Mouse (Mus musculus) lung, embryonic 16.5 days (tissue): ENCODE measurements around the gene Plgrkt. TPM values are rescaled to one million over a fixed set of nuclear protein-coding genes. Genes with fewer than 3 reads are reported as not detected.
A peak's percentile ranks its signal among the peaks of the same experiment; 100 is the strongest.

Experiments
- ATAC-seq: fragments of 200-750 bp; cut with Nextera tagmentation; 2 replicates; pipeline ENCODE4 v1.8.0; 2017; ENCODE audit warnings: low read depth, mild to moderate bottlenecking, moderate library complexity
- H3K27ac ChIP-seq: fragments of 300-500 bp; sonication (generic); 2 replicates; pipeline ENCODE4 v1.5.1; 2014; ENCODE audit warnings: mild to moderate bottlenecking, control low read depth, low read length
- H3K27me3 ChIP-seq: fragments of 300-500 bp; sonication (generic); 2 replicates; pipeline ENCODE4 v1.6.1; 2014; ENCODE audit warnings: low read depth, low read length, mixed read lengths; ENCODE audit not compliant: control insufficient read depth, insufficient read depth
- H3K36me3 ChIP-seq: fragments of 300-500 bp; sonication (generic); 2 replicates; pipeline ENCODE4 v1.6.1; 2014; ENCODE audit warnings: low read length; ENCODE audit not compliant: control insufficient read depth, insufficient read depth
- H3K4me1 ChIP-seq: fragments of 300-500 bp; sonication (generic); replicated peaks from 2 replicates; pipeline ENCODE4 v1.6.1; 2014; ENCODE audit warnings: low read length, mixed read lengths; ENCODE audit not compliant: control insufficient read depth, insufficient read depth
- H3K4me2 ChIP-seq: fragments of 300-500 bp; sonication (generic); 2 replicates; pipeline ENCODE4 v1.6.1; 2014; ENCODE audit warnings: low read depth, low read length, control low read depth
- H3K4me3 ChIP-seq: fragments of 300-500 bp; sonication (generic); 2 replicates; pipeline ENCODE4 v1.5.1; 2014; ENCODE audit warnings: mild to moderate bottlenecking, low read length, control low read depth
- H3K9ac ChIP-seq: fragments of 300-500 bp; sonication (generic); 2 replicates; pipeline ENCODE4 v1.6.1; 2014; ENCODE audit warnings: low read length, control low read depth
- H3K9me3 ChIP-seq: fragments of 300-500 bp; sonication (generic); 2 replicates; pipeline ENCODE4 v1.6.1; 2016; ENCODE audit warnings: low read length; ENCODE audit not compliant: control insufficient read depth
- WGBS: fragments of 180-500 bp; shearing (Covaris S2); extraction: QIAGEN DNeasy Blood & Tissue Kit; methylation state at CpG from one replicate; pipeline ENCODE4 v1.1.7; 2014; 5-methylcytosine and 5-hydroxymethylcytosine counted together
- polyA plus RNA-seq: library from polyadenylated mRNA; unstranded; fragments of >200 nt; fragmentation: Nextera tagmentation; extraction: Ambion mirVana; gene quantifications from 2 replicates; pipeline ENCODE4 v1.2.1, GENCODE M21; 2015

Gene Plgrkt
- polyA plus RNA-seq, 1 experiment from 2014 or later = 56.0 TPM

DNA sequence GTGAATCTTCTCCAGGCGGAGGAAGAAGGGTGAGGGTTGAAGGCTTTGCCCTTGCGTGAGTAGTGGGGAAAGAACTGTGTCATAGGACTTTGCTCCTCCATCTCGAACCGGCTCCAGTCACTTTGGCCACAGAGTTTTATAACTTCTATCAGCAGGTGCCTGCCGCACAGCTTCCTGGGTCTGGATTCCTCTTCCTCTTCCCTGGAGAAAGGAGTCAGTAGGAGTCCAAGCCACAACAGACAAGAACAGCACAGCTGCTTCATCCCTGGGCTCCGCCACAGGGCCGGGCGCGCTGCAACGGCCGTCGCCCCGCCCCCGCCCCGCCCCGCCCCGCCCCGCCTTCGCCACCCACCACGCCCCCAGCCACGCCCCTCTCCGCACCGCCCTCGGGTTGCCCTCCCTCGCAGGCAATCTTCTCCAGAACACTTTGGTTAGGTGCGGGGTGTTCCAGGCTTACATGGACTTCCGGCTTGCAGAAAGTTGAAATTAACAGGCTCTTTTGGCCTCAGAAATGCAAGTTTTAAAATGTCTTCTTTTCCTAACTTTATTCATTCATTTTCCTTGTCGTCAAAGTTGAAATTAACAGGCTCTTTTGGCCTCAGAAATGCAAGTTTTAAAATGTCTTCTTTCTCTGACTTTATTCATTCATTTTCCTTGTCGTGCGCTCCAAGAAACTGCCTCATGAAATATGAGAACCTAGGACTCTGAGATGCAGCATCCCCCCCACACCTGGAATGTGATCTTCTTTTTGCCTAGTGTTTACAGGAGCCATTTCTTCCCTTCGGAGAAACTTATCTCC, 41.9 kb downstream of the Plgrkt start, which contains the start of gene Insl6:
TSS of gene Insl6 (minus strand) at position 304 of the 799 bp plus-strand sequence.
- ATAC-seq = peak; percentile 99
- H3K4me3 ChIP-seq = peak within 1 kb of the TSS; percentile 49
- H3K4me2 ChIP-seq = peak within 1 kb of the TSS; percentile 82
- H3K27me3 ChIP-seq = peaks cover 2% of the 10 kb centered on the region; the same call in 1 of the 2 replicates
- peak within 1 kb of the TSS; percentile 47; the same call in 1 of the 2 replicates for H3K9ac ChIP-seq
- H3K36me3 ChIP-seq = no peaks in the 10 kb centered on the region
- no peak within 1 kb of the TSS for H3K27ac ChIP-seq
- H3K4me1 ChIP-seq = peaks cover 6% of the 10 kb centered on the region
- no peaks in the 10 kb centered on the region for H3K9me3 ChIP-seq
- WGBS = 2% methylated on average over 23 of the region's 31 CpGs

GRCm38 (mm10) chr19:29323416-29324049, 43.7 kb downstream of the Plgrkt start:
- no peak for ATAC-seq

DNA sequence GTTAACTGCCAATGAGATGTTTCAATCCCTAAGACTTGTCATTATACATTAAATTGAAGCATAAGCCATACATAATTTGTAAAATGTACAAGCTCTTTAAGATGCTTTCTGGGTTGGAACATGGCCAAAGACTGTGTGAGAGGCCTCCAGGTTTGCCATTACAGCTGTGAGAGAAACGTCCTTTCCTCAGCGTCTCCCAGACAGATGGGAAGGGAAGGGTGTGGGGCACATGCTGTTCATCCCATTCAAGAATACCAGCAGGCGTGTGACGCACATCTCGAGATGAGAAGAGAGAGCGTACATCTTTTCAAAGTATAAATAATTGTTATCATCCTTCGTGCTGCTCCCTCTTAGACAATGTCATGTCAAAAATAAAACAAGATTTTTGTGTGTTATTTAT, 54.5 kb downstream of the Plgrkt start:
- Histone ChIP-seq H3K9ac (no peak overlapping the region), H3K9me3 (peaks cover 5% of the 10 kb centered on the region; the same call in 1 of the 2 replicates), H3K36me3 (peaks cover 13% of the 10 kb centered on the region), H3K27me3 (no peaks in the 10 kb centered on the region), H3K4me1 (no peaks in the 10 kb centered on the region), H3K4me2 (no peak overlapping the region), H3K4me3 (no peak overlapping the region), H3K27ac (no peak overlapping the region)
- 66% methylated on average over 7 of the region's 7 CpGs for WGBS
- ATAC-seq = no peak

More at GRCm38 (mm10) chr19:29323416-29324049, 43.7 kb downstream of the Plgrkt start:
- H3K36me3 ChIP-seq = no peaks in the 10 kb centered on the region
- no peak overlapping the region for H3K4me3 ChIP-seq
- H3K9ac ChIP-seq = no peak overlapping the region
- peaks cover 2% of the 10 kb centered on the region; the same call in 1 of the 2 replicates for H3K27me3 ChIP-seq
- H3K4me1 ChIP-seq = peaks cover 6% of the 10 kb centered on the region
- H3K9me3 ChIP-seq = no peaks in the 10 kb centered on the region
- WGBS = 64% methylated on average over 8 of the region's 8 CpGs
- no peak overlapping the region for H3K4me2 ChIP-seq
- H3K27ac ChIP-seq = no peak overlapping the region

DNA sequence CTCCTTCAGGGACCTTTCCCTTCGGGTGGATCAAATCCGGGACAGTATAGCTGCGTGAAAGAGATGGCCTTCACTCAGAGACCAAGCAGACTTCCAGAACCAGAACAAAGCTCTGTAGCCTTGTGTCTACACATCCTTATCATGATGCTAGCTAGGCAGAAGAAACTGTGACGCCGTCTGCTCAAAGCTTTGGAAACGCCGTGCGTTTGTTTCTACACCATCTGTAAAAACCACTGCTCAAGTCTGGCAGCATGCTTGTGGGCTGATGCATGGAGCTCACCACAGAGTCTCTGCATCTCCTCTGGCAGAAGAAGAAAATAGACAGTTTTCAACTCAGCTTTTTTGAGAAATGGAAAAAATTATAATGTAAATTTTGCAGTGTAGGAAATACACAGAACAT, 55.4 kb downstream of the Plgrkt start:
- Histone ChIP-seq H3K27ac (no peak overlapping the region), H3K4me2 (no peak overlapping the region), H3K9me3 (peaks cover 5% of the 10 kb centered on the region; the same call in 1 of the 2 replicates), H3K9ac (no peak overlapping the region), H3K4me1 (no peaks in the 10 kb centered on the region), H3K27me3 (no peaks in the 10 kb centered on the region), H3K4me3 (no peak overlapping the region), H3K36me3 (peaks cover 13% of the 10 kb centered on the region)
- ATAC-seq = no peak
- 88% methylated on average over 8 of the region's 8 CpGs for WGBS

GRCm38 (mm10) chr19:29308832-29309231, 58.4 kb downstream of the Plgrkt start:
- Histone ChIP-seq H3K9me3 (no peaks in the 10 kb centered on the region), H3K27ac (no peak overlapping the region), H3K4me3 (no peak overlapping the region), H3K4me2 (no peak overlapping the region), H3K27me3 (no peaks in the 10 kb centered on the region), H3K9ac (no peak overlapping the region), H3K36me3 (peaks cover 16% of the 10 kb centered on the region), H3K4me1 (no peaks in the 10 kb centered on the region)
- ATAC-seq = no peak

- Histone ChIP-seq H3K9ac (no peak overlapping the region), H3K36me3 (peaks cover 14% of the 10 kb centered on the region), H3K27me3 (no peaks in the 10 kb centered on the region), H3K27ac (no peak overlapping the region), H3K4me2 (no peak overlapping the region), H3K9me3 (no peaks in the 10 kb centered on the region), H3K4me3 (no peak overlapping the region), H3K4me1 (no peaks in the 10 kb centered on the region)
- WGBS = 90% methylated on average over 2 of the region's 2 CpGs
- ATAC-seq = no peak
Observed at GRCm38 (mm10) chr19:29302119-29302518, 65.1 kb downstream of the Plgrkt start.

- H3K9ac ChIP-seq = no peak overlapping the region
- H3K36me3 ChIP-seq = peaks cover 13% of the 10 kb centered on the region
- no peak for ATAC-seq
- H3K27ac ChIP-seq = no peak overlapping the region
- H3K4me2 ChIP-seq = no peak overlapping the region
- H3K4me3 ChIP-seq = no peak overlapping the region
- no peaks in the 10 kb centered on the region for H3K4me1 ChIP-seq
- 90% methylated on average over 13 of the region's 13 CpGs for WGBS
- no peaks in the 10 kb centered on the region for H3K27me3 ChIP-seq
- no peaks in the 10 kb centered on the region for H3K9me3 ChIP-seq
Observed at GRCm38 (mm10) chr19:29300919-29301318, 66.3 kb downstream of the Plgrkt start.

Other genes starting within 250 kb of the Plgrkt start
- gene Jak2, start 115.6 kb downstream of the Plgrkt start, polyA plus RNA-seq = 3.8 and 4.4 TPM in 2 replicates
- 1.0 and 2.9 TPM in 2 replicates for gene Insl6, start 42.0 kb downstream of the Plgrkt start, polyA plus RNA-seq
- 0.14 TPM in 1 of 2 replicates, not detected in the other for gene Rln1, start 32.7 kb downstream of the Plgrkt start, polyA plus RNA-seq
- gene Cd274, start 65 bp upstream of the Plgrkt start, polyA plus RNA-seq = 0.28 and 0.88 TPM in 2 replicates
- gene Pdcd1lg2, start 43.5 kb upstream of the Plgrkt start, polyA plus RNA-seq = 0.21 TPM in 1 of 2 replicates, not detected in the other
- gene Ric1, start 154.9 kb upstream of the Plgrkt start, polyA plus RNA-seq = 12.3 and 13.5 TPM in 2 replicates